Mouse (Mus musculus): ENCODE measurements at regions not wholly inside any gene's neighbourhood (a gene's known extent, or its start where the extent isn't known, plus 50 kb on each side); places are given as distances from the start of the nearest gene placed in this dataset.

DNA sequence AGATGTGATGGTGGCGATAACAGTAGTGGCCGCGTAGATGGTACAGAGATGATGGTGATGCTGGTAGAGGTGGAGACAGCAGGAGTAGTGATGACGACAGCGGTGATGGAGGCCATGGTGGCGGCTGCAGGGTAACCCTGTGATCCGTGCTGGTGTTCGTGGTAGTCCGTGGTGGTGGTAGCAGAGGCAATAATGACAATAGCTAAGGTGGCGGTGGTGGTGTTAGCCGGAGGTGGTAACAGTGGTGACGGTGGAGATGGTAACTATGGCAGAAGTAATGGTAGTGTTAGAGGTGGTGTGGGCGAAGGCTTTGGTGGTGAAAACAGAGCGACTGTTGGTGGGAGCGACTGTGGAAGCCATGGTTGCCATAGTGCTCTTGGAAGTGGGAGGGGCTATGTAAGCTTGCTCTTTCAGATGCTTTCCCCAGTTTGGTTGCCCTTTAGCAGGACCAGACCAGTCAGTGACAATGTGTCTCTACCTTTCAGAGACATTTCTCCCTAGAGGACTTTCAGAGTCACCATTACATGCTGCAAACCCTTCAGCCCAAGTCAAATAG lies 64.7 kb upstream of the Rgma start:
- TF ChIP-seq POLR2A (IDR thresholded peaks at IDR 0.05; ENCODE audit: insufficient read length, low read depth): no peak
- TF ChIP-seq E2F4 (IDR thresholded peaks at IDR 0.05; ENCODE audit: insufficient read depth): no peak
- no peak for TF ChIP-seq MAX (IDR thresholded peaks at IDR 0.05; ENCODE audit: low read depth)
- no peak for TF ChIP-seq MYOG (IDR thresholded peaks at IDR 0.05; ENCODE audit: control insufficient read depth in 1 of 3, insufficient read depth in 1 of 3, insufficient read length in 2 of 3, low read depth in 2 of 3)
- no peak for TF ChIP-seq REST (IDR thresholded peaks at IDR 0.05; ENCODE audit: insufficient read depth, insufficient read length)
- TF ChIP-seq POLR2AphosphoS2 (IDR thresholded peaks at IDR 0.05; ENCODE audit: insufficient read length, low read depth): no peak
- no peak for TF ChIP-seq CEBPB (IDR thresholded peaks at IDR 0.05; ENCODE audit: insufficient read depth, poor library complexity, severe bottlenecking)
- TF ChIP-seq MYOD1 (IDR thresholded peaks at IDR 0.05; ENCODE audit: control insufficient read depth in 1 of 3, insufficient read length in 2 of 3, low read depth in 2 of 3): no peak
- no peak for TF ChIP-seq USF1 (IDR thresholded peaks at IDR 0.05; ENCODE audit: low read depth)
